Mouse (Mus musculus): ENCODE results near the gene Rab1a. TPM values are rescaled to one million over a fixed set of nuclear protein-coding genes. Genes with fewer than 3 reads are reported as not detected.

The Rab1a gene
- polyA plus RNA-seq, 1 experiment from 2014 or later = 268 TPM

DNA sequence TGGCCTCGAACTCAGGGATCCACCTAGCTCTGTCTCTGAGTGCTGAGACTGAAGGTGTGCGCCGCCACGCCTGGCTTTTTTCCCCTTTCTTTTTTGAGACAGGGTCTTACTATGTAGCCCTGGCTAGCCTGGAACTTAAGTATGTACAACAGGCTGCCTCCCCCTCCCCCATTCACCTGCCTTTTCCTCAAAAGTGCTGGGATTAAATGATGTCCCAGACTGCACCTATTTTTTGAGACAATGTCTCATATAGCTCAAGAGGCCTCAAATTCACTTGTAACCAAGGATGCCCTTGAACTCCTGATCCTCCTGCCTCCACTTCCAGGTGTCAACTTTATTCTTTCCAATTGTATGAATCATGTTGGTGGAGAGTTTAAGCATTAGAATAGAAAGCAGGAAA, 24.7 kb downstream of the Rab1a start:
- Histone ChIP-seq H3K27ac (no peak overlapping the region), H3K9ac (no peak overlapping the region), H3K27me3 (no peaks in the 10 kb centered on the region), H3K4me1 (no peaks in the 10 kb centered on the region), H3K4me2 (replicated peaks) (no peak overlapping the region), H3K9me3 (no peaks in the 10 kb centered on the region), H3K4me3 (no peak overlapping the region), H3K36me3 (peaks cover 84% of the 10 kb centered on the region)
- no peak for ATAC-seq (ENCODE audit: low FRiP score, low read depth)
- WGBS = 95% methylated on average over 4 of the region's 4 CpGs

DNA sequence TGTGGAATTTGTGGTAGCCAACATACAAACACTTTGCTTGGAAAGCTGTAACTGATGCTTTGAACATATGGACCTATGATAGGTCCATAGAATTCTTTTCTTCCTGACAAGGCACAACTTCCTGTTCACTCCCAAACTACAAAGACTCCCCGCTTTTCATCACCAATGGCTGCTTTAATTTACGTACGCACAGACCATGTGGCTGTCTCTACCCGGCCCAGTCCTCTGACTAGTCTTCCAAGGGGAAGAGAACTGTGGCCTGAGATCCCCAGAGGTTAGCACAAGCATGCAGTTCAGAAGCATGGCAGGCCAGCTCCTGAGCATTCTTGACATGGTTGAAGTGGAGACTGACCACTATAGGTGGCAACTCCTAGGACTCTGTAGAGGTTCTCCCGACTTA, 27.4 kb downstream of the Rab1a start:
- Histone ChIP-seq H3K9me3 (no peaks in the 10 kb centered on the region), H3K27ac (no peak overlapping the region), H3K4me3 (no peak overlapping the region), H3K4me2 (replicated peaks) (no peak overlapping the region), H3K36me3 (peaks cover 84% of the 10 kb centered on the region), H3K4me1 (peaks cover 4% of the 10 kb centered on the region; the same call in 1 of the 2 replicates), H3K9ac (no peak overlapping the region), H3K27me3 (no peaks in the 10 kb centered on the region)
- WGBS = 75% methylated on average over 5 of the region's 5 CpGs
- ATAC-seq (ENCODE audit: low FRiP score, low read depth) = no peak

DNA sequence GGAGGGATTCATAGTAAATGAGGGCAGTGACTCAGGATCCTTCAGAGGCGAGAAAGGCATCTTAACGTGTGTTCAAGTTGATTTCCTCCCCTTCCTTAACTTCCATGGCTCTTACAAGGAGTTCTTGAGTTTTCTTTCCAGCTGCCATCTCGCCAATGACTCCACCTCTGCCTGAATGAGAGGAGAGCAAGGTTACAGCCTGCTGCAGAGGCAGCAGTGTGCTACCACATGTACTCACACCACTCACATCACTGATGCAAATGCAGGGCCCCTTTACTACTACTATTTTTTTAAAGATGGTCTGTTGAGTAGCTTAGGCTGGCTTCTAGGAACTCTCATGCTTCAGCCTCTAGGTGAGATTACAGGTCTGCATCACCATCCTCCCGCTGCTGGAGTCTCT, 28.1 kb downstream of the Rab1a start:
- WGBS = 84% methylated on average over 4 of the region's 4 CpGs
- no peak for ATAC-seq (ENCODE audit: low FRiP score, low read depth)

DNA sequence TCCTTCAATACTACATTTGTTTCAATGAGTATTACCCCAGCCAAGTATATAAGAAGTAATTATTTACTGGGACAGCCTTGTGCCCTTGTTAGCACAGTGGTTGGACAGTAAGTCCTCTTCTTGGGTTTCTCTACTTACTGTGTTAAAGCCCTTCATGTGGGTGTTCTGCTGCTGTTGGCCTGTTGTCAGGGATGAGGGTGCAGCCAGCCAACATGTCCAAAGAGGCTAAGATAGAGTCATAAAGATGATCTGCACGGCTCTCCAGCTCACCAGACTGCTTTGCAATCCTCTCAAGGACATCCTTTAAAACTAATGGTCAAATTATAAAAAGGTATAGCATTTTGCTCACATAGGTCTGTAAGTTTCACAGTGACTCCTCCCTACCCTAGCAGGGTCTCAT, 29.1 kb downstream of the Rab1a start:
- Histone ChIP-seq H3K4me3 (no peak overlapping the region), H3K27ac (no peak overlapping the region), H3K36me3 (peaks cover 85% of the 10 kb centered on the region), H3K4me1 (peaks cover 4% of the 10 kb centered on the region; the same call in 1 of the 2 replicates), H3K9me3 (no peaks in the 10 kb centered on the region), H3K4me2 (replicated peaks) (no peak overlapping the region), H3K9ac (no peak overlapping the region), H3K27me3 (no peaks in the 10 kb centered on the region)
- WGBS = 84% methylated on average over 1 of the region's 1 CpGs
- ATAC-seq (ENCODE audit: low FRiP score, low read depth) = no peak

More for the DNA sequence above, 28.1 kb downstream of the Rab1a start:
- no peaks in the 10 kb centered on the region for H3K27me3 ChIP-seq
- no peak overlapping the region for H3K9ac ChIP-seq
- no peak overlapping the region for H3K27ac ChIP-seq
- peaks cover 83% of the 10 kb centered on the region for H3K36me3 ChIP-seq
- no peaks in the 10 kb centered on the region for H3K9me3 ChIP-seq
- no peak overlapping the region for H3K4me2 ChIP-seq (replicated peaks)
- H3K4me1 ChIP-seq = peaks cover 4% of the 10 kb centered on the region; the same call in 1 of the 2 replicates
- H3K4me3 ChIP-seq = no peak overlapping the region

DNA sequence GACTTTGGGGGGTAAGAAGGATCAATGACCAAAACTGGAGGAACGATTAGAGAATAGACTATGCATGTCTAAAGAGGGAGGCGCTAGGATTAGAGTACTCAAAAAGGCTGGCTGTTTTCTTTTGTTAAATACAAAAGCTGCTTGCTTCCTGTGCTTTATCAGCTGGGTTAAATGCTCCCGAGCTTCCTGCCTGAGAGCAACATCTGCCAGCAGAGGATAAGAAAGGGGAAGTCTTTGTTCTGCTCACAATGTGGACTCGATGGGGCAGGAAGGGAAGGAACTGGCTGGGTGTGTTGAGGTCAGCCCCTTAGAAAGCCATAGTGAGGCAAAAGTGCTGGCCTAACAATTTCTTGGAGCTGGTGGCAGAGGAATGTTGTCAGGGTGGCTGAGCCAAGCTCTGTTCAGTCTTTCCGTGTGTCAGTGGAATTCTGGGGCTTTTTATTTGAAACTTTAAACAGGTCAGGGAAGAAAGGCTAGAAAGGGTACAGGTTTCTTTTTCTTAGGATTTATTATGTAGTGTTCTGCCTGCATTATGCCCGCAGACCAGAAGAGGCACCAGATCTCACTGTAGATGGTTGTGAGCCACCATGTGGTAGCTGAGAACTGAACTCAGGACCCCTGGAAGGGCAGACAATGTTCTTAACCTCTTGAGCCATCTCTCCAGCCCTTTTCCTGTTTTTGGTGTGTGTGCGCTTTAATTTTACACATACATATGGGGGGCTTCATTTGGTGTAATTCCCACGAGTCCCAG, 30.1 kb downstream of the Rab1a start:
- Histone ChIP-seq H3K4me2 (replicated peaks) (no peak overlapping the region), H3K36me3 (peaks cover 85% of the 10 kb centered on the region), H3K4me1 (peaks cover 4% of the 10 kb centered on the region; the same call in 1 of the 2 replicates), H3K27me3 (no peaks in the 10 kb centered on the region), H3K27ac (peak overlapping the region; percentile 55; the same call in 1 of the 2 replicates), H3K9me3 (no peaks in the 10 kb centered on the region), H3K9ac (no peak overlapping the region), H3K4me3 (no peak overlapping the region)
- no peak for ATAC-seq (ENCODE audit: low FRiP score, low read depth)
- WGBS = 75% methylated on average over 8 of the region's 8 CpGs

DNA sequence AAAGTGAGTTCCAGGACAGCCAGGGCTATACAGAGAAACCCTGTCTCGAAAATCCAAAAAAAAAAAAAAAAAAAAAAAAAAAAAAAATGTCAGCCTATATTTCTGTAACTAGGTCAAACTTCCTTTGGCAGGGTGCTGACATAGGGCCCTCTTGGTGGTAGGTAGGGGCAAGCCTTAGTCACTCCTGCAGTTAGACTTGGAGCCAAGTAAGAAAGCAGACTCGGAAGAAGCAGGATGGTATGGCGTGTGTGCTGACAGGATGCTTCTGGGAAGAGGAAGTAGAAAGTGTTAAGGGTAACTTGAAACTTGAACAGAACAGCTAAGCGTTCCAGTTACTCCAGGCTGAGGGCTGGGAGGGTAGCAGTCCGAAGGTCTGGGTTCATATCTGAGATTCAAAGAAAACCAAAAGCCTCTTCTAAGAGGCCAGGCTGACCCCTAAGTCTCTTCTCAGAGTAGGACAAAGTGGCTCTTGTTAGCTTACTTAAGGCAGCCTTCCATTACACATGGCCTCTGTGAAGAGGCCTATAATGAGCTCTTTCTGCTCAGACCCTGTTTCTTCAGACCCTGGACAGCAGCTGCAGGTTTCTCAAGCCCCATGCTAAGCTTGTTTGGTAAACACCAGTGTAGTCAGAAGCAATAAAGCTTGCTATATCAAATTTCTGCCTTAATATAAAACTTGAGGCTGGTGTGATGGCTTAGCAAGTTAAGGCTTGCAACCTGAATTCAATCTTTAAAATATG, 31.0 kb downstream of the Rab1a start:
- peaks cover 4% of the 10 kb centered on the region; the same call in 1 of the 2 replicates for H3K4me1 ChIP-seq
- H3K4me3 ChIP-seq = no peak overlapping the region
- peak overlapping the region; percentile 29; the same call in 1 of the 2 replicates for H3K27ac ChIP-seq
- no peaks in the 10 kb centered on the region for H3K9me3 ChIP-seq
- peak; percentile 15; the same call in 1 of the 2 replicates for ATAC-seq (ENCODE audit: low FRiP score, low read depth)
- peaks cover 90% of the 10 kb centered on the region for H3K36me3 ChIP-seq
- WGBS = 76% methylated on average over 5 of the region's 5 CpGs
- H3K4me2 ChIP-seq (replicated peaks) = no peak overlapping the region
- no peak overlapping the region for H3K9ac ChIP-seq
- H3K27me3 ChIP-seq = no peaks in the 10 kb centered on the region

DNA sequence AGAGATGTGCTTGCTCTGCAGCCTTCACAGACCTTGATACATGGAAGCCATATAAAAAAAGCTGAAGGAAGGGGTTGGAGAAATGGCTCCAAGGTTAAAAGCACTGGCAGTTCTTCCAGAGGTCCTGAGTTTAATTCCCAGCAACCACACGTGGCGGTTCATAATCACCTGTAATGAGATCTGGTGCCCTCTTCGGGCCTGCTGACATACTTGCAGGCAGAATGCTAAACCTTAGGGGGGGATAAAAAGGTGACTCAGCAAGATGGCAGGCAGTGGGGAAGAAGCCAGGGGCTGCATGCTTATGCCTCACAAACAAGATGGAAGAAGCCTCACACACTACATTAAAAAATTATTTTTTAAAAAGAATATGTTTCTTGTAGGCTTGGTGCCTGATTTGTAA, 33.0 kb downstream of the Rab1a start:
- ATAC-seq (ENCODE audit: low FRiP score, low read depth) = no peak
- H3K4me3 ChIP-seq = no peak overlapping the region
- H3K27ac ChIP-seq = no peak overlapping the region
- H3K27me3 ChIP-seq = no peaks in the 10 kb centered on the region
- no peak overlapping the region for H3K9ac ChIP-seq
- WGBS = 42% methylated on average over 3 of the region's 3 CpGs
- H3K4me1 ChIP-seq = peaks cover 4% of the 10 kb centered on the region; the same call in 1 of the 2 replicates
- peaks cover 93% of the 10 kb centered on the region for H3K36me3 ChIP-seq
- H3K4me2 ChIP-seq (replicated peaks) = no peak overlapping the region
- no peaks in the 10 kb centered on the region for H3K9me3 ChIP-seq

DNA sequence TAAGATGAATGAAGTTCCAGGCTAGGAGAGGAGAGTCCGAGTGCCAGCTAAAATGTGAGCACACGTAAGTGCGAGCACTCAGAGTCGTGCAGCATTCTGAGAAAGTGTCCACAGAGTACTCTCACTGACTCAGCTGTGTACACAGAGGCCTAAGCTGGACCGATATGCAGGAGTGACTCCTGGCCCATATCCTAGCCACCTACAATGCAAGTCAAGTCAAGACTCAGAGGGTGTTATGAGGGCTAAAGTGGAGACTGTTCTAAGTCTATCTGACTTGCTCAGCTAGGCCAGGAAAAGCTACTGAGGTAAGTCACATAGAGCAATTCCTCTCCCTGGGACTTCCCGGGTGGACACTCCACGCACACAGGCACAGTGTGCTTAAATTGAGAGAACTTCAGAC, 35.8 kb downstream of the Rab1a start:
- Histone ChIP-seq H3K27ac (no peak overlapping the region), H3K4me2 (replicated peaks) (no peak overlapping the region), H3K36me3 (peaks cover 95% of the 10 kb centered on the region), H3K4me3 (no peak overlapping the region), H3K27me3 (no peaks in the 10 kb centered on the region), H3K4me1 (peaks cover 4% of the 10 kb centered on the region; the same call in 1 of the 2 replicates), H3K9me3 (no peaks in the 10 kb centered on the region), H3K9ac (no peak overlapping the region)
- ATAC-seq (ENCODE audit: low FRiP score, low read depth) = no peak
- 95% methylated on average over 7 of the region's 7 CpGs for WGBS

DNA sequence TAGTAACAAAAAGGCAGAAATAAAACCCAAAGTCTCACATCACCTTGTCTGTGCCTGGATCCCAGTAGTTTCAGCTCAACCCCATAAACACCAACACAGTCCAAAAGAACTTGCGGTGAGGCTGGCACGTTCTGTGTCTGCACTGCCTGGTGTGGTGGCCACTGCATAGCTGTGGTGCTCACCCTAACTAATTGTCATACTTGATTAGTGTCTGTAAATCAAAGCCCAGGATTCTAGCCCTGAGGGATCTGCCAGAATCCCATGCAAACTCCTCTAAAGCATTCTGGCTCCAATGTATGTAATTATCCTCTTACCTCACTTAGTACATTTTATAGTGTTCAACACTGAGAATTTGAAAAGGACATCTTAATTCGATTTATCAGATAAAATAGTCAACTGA, 36.7 kb downstream of the Rab1a start:
- ATAC-seq (ENCODE audit: low FRiP score, low read depth) = no peak
- H3K4me1 ChIP-seq = peaks cover 4% of the 10 kb centered on the region

DNA sequence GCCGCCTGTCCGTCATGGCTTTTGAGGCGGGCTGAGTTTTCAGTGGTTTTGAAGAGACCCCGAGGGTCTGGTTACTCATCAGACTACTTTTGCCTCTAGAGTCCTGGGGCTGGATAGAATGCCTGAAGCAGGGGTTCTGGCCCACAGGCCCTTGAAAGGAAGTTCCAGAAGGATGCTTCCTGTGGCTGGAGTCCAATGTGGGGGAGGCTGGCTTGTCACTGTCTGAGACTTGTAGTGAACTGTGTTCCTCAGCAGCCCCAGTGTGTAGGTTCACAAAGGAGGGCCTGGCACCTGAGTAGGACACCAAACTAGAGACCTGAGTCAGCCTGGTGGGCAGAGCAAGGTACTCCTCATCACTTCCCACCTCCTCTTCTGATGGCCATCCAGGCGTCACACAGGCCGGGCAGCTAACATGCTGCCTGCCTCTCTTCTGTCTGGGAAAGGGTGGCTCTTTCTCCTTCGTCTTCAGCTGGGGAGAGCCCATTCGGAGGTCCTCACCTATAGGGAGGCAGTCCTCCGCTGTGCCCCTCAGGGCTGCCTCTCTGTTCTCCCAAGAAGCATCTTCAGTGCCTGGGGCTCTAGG, 38.1 kb downstream of the Rab1a start:
- WGBS = 88% methylated on average over 9 of the region's 9 CpGs
- Histone ChIP-seq H3K4me3 (no peak overlapping the region), H3K4me1 (peaks cover 18% of the 10 kb centered on the region), H3K27ac (no peak overlapping the region), H3K9me3 (no peaks in the 10 kb centered on the region), H3K9ac (no peak overlapping the region), H3K4me2 (replicated peaks) (no peak overlapping the region), H3K36me3 (peaks cover 78% of the 10 kb centered on the region), H3K27me3 (no peaks in the 10 kb centered on the region)
- ATAC-seq (ENCODE audit: low FRiP score, low read depth) = no peak

More for the DNA sequence above, 36.7 kb downstream of the Rab1a start:
- H3K4me2 ChIP-seq (replicated peaks) = no peak overlapping the region
- no peaks in the 10 kb centered on the region for H3K27me3 ChIP-seq
- no peak overlapping the region for H3K4me3 ChIP-seq
- peaks cover 86% of the 10 kb centered on the region for H3K36me3 ChIP-seq
- H3K27ac ChIP-seq = no peak overlapping the region
- 92% methylated on average over 3 of the region's 3 CpGs for WGBS
- no peaks in the 10 kb centered on the region for H3K9me3 ChIP-seq
- no peak overlapping the region for H3K9ac ChIP-seq

DNA sequence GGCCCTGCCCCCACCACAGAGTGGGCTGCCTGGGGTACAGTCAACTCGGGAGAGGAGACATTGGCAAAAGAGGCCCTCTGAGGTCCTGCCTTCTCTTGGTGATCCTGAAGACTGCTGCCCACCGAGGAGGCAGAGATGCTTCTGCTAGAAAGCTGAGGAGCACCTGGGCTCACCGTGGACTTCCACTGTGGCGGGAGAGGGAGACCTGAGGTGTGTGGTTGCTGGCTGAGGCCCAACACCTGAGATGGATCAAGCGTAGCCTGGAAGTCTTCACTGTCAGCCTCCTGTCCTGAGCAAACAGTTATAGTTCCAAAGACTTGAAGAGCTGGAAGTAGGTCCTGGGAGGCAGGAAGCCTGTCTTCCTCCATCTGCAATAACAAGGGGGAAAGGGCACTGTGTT, 39.1 kb downstream of the Rab1a start:
- Histone ChIP-seq H3K27ac (no peak overlapping the region), H3K9me3 (no peaks in the 10 kb centered on the region), H3K27me3 (no peaks in the 10 kb centered on the region), H3K4me1 (peaks cover 25% of the 10 kb centered on the region), H3K4me2 (replicated peaks) (no peak overlapping the region), H3K36me3 (peaks cover 75% of the 10 kb centered on the region), H3K4me3 (no peak overlapping the region), H3K9ac (no peak overlapping the region)
- 92% methylated on average over 5 of the region's 5 CpGs for WGBS
- ATAC-seq (ENCODE audit: low FRiP score, low read depth) = no peak

DNA sequence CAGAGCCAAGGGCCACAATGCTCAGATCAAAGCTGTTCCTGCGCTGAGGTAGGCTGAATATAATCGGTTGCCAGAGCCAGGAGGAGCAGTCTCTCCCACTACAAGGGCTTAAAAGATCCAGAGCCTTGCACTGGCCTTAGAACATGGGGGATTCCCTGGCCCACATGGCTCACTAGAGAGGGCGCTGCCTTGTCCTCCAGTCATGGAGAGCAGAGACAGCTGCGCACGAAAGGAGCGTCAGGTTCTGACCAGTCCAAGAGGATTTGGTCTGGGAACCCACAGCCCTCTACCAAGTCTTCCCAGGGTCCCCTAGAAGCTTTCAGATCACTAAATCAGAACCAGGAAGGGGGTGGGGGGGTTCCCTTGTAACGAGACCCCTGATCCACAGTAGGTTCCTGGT, 40.1 kb downstream of the Rab1a start:
- WGBS = 90% methylated on average over 7 of the region's 7 CpGs
- peaks cover 67% of the 10 kb centered on the region for H3K36me3 ChIP-seq
- H3K27me3 ChIP-seq = no peaks in the 10 kb centered on the region
- H3K9me3 ChIP-seq = no peaks in the 10 kb centered on the region
- no peak overlapping the region for H3K4me3 ChIP-seq
- H3K4me2 ChIP-seq (replicated peaks) = no peak overlapping the region
- peaks cover 32% of the 10 kb centered on the region for H3K4me1 ChIP-seq
- no peak overlapping the region for H3K9ac ChIP-seq
- no peak for ATAC-seq (ENCODE audit: low FRiP score, low read depth)
- H3K27ac ChIP-seq = no peak overlapping the region
